9 mouse cellular contexts compared by ENCODE assay signal in the genomic region with DNA sequence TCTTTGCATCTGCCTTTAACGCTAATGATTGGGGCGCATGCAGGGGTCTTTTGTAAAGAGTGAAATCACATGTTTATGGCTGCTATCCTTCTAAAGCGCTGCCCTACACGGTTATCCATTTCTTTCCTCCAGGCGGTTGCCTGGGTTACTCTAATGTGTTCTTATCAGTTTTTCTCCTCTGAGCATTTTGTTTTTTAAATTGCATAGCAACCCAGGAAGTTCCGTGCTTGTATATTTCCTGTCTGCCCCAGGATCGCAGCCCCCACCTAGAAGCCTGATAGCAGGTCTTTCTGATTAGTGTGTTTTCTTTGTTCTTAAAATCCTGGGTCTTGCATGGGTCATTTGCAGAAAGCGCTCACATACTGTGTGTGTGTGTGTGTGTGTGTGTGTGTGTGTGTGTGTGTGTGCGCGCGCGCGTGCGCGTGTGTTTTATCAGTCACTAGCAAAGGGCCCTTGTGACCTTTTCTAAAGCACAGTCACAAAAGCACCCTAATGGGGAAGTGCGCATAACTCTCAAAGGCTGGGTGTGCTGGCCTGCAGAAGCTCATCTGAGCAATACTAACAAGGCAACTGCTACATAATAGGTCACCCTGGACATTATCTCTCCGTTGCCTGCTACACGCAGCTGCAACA. TPM values are rescaled to one million over a fixed set of nuclear protein-coding genes. Genes with fewer than 3 reads are reported as not detected.
DNase-seq lines count a peak whose midpoint lies in the region; ATAC-seq and TF ChIP-seq lines count a peak whose summit lies in the region.
"Had no signal": no experiment of that assay in that cellular context is flagged by ENCODE, and none has a peak within 500 bp of the region (broad histone marks: within the 10 kb centered on the region; RNA-seq: fewer than 3 reads in every experiment).

No protein-coding gene starts in this region.

- no peaks in the 10 kb centered on the region for H3K36me3 ChIP-seq in midbrain, embryonic 12.5 days
- no peaks in the 10 kb centered on the region for H3K36me3 ChIP-seq in midbrain, embryonic 10.5 days
- H3K36me3 ChIP-seq in forebrain, embryonic 13.5 days (ENCODE audit: poor library complexity, severe bottlenecking), result no peaks in the 10 kb centered on the region
- no peaks in the 10 kb centered on the region for H3K36me3 ChIP-seq in intestine, postnatal 0 days (ENCODE audit: control insufficient read depth, insufficient read depth)
- no peaks in the 10 kb centered on the region for H3K36me3 ChIP-seq in small intestine, adult 2 months (ENCODE audit: control insufficient read depth, insufficient read depth, low read length)

- H3K27me3 ChIP-seq in midbrain, embryonic 12.5 days, result no peaks in the 10 kb centered on the region
- H3K27me3 ChIP-seq in midbrain, embryonic 10.5 days (ENCODE audit: low read depth, poor library complexity, severe bottlenecking), result no peaks in the 10 kb centered on the region
- no peaks in the 10 kb centered on the region for H3K27me3 ChIP-seq in forebrain, embryonic 13.5 days
- H3K27me3 ChIP-seq in intestine, postnatal 0 days (replicated peaks; ENCODE audit: control insufficient read depth, insufficient read depth, low read length), result no peaks in the 10 kb centered on the region
- H3K27me3 ChIP-seq in small intestine, adult 2 months (ENCODE audit: control insufficient read depth, insufficient read depth, low read length), result no peaks in the 10 kb centered on the region

- no peak for TF ChIP-seq CTCF in intestine, postnatal 0 days (IDR thresholded peaks at IDR 0.05; ENCODE audit: low read depth)
- TF ChIP-seq CTCF in small intestine, adult 2 months (IDR thresholded peaks at IDR 0.05; ENCODE audit: extremely low read depth, insufficient read length, insufficient replicate concordance, low read depth, low read length), result no peak

- WGBS in midbrain, embryonic 12.5 days, result 79% methylated on average over 15 of the region's 18 CpGs
- WGBS in midbrain, embryonic 10.5 days, result 89% methylated on average over 18 of the region's 18 CpGs
- WGBS in forebrain, embryonic 13.5 days, result 78% methylated on average over 18 of the region's 18 CpGs
- 48% methylated on average over 18 of the region's 18 CpGs for WGBS in intestine, postnatal 0 days
- WGBS in small intestine, adult 2 months, result 23% methylated on average over 18 of the region's 18 CpGs

- intact Hi-C loops in left cerebral cortex, postnatal 25 days (cut with DNase I), result no loop called here

- no peak overlapping the region for H3K4me2 ChIP-seq in midbrain, embryonic 12.5 days (replicated peaks)
- no peak overlapping the region for H3K4me2 ChIP-seq in forebrain, embryonic 13.5 days
- peak overlapping the region; percentile 43; the same call in 1 of the 2 replicates for H3K4me2 ChIP-seq in intestine, postnatal 0 days (replicated peaks; ENCODE audit: low read depth)

- H3K9ac ChIP-seq in midbrain, embryonic 12.5 days (replicated peaks), result no peak overlapping the region
- H3K9ac ChIP-seq in forebrain, embryonic 13.5 days, result no peak overlapping the region
- H3K9ac ChIP-seq in intestine, postnatal 0 days (ENCODE audit: low read depth, low read length), result no peak overlapping the region

- no peak for TF ChIP-seq POLR2A in small intestine, adult 2 months (IDR thresholded peaks at IDR 0.05; ENCODE audit: low read depth, low read length)

- no peak overlapping the region for H3K4me3 ChIP-seq in midbrain, embryonic 12.5 days
- no peak overlapping the region for H3K4me3 ChIP-seq in midbrain, embryonic 10.5 days
- H3K4me3 ChIP-seq in forebrain, embryonic 13.5 days, result no peak overlapping the region
- peak overlapping the region; percentile 14; the same call in 1 of the 2 replicates for H3K4me3 ChIP-seq in intestine, postnatal 0 days (ENCODE audit: low read depth, low read length)
- H3K4me3 ChIP-seq in small intestine, adult 2 months (ENCODE audit: low read depth, low read length), result peak overlapping the region; percentile 26; the same call in 1 of the 2 replicates

- ATAC-seq in midbrain, embryonic 12.5 days (ENCODE audit: low FRiP score, low read depth), result 0 out of 2 replicates have a peak, but pooled peaks have one; percentile 38
- peak; percentile 61 for ATAC-seq in forebrain, embryonic 13.5 days
- peak; percentile 74 for ATAC-seq in intestine, postnatal 0 days

- no peaks in the 10 kb centered on the region for H3K4me1 ChIP-seq in midbrain, embryonic 12.5 days
- H3K4me1 ChIP-seq in midbrain, embryonic 10.5 days, result no peaks in the 10 kb centered on the region
- no peaks in the 10 kb centered on the region for H3K4me1 ChIP-seq in forebrain, embryonic 13.5 days
- no peaks in the 10 kb centered on the region for H3K4me1 ChIP-seq in intestine, postnatal 0 days (replicated peaks; ENCODE audit: control insufficient read depth, insufficient read depth, low read length)
- peaks cover 3% of the 10 kb centered on the region; the same call in 1 of the 2 replicates for H3K4me1 ChIP-seq in small intestine, adult 2 months (ENCODE audit: control insufficient read depth, insufficient read depth, insufficient read length, low read length)

- no peak overlapping the region for H3K27ac ChIP-seq in midbrain, embryonic 12.5 days (replicated peaks)
- H3K27ac ChIP-seq in midbrain, embryonic 10.5 days (replicated peaks), result no peak overlapping the region
- H3K27ac ChIP-seq in forebrain, embryonic 13.5 days, result no peak overlapping the region
- no peak overlapping the region for H3K27ac ChIP-seq in intestine, postnatal 0 days (ENCODE audit: low read depth, low read length)
- no peak overlapping the region for H3K27ac ChIP-seq in small intestine, adult 2 months (ENCODE audit: insufficient read depth, low read depth, low read length)

- DNase-seq in midbrain, embryonic 10.5 days (ENCODE audit: low spot score), result no peak
- no peak for DNase-seq in urinary bladder, adult 18-20 months (ENCODE audit: low spot score in 2 of 2)
- no peak for DNase-seq in left cerebral cortex, postnatal 25 days (ENCODE audit: low spot score in 2 of 2)
- no peak for DNase-seq in layer of hippocampus, adult 18-20 months (ENCODE audit: low spot score in 2 of 2)

- H3K9me3 ChIP-seq in midbrain, embryonic 12.5 days, result no peaks in the 10 kb centered on the region
- no peaks in the 10 kb centered on the region for H3K9me3 ChIP-seq in midbrain, embryonic 10.5 days (replicated peaks)
- no peaks in the 10 kb centered on the region for H3K9me3 ChIP-seq in forebrain, embryonic 13.5 days (replicated peaks)
- no peaks in the 10 kb centered on the region for H3K9me3 ChIP-seq in intestine, postnatal 0 days (ENCODE audit: control insufficient read depth)

RNA-seq across cellular contexts. Expression of gene Myl1, which starts 42.5 kb away (rescaled TPM):
- 1.8 and 2.0 TPM in 2 replicates for polyA plus RNA-seq in midbrain, embryonic 12.5 days (2016; fragmentation: Nextera tagmentation; extraction: Ambion mirVana)
- polyA plus RNA-seq in midbrain, embryonic 10.5 days (2016; fragmentation: Nextera tagmentation; extraction: Ambion mirVana), result 0.29 and 0.30 TPM in 2 replicates
- 0.31 and 0.34 TPM in 2 replicates for polyA plus RNA-seq in forebrain, embryonic 13.5 days (2015; fragmentation: Nextera tagmentation; extraction: Ambion mirVana)
- 8.7 and 10.3 TPM in 2 replicates for polyA plus RNA-seq in intestine, postnatal 0 days (2015; fragmentation: Nextera tagmentation; extraction: Ambion mirVana)
- 0.44 TPM in 1 of 2 replicates, not detected in the other for polyA plus RNA-seq in small intestine, adult 2 months (2012; rRNA removed)
- total RNA-seq in left cerebral cortex, postnatal 25 days (2021), result 1 to 10 TPM in 1 of 2 experiments, not detected in 1; 1.5 TPM
- total RNA-seq in layer of hippocampus, adult 18-20 months (2021), result under 1 TPM in 1 of 2 experiments, not detected in 1; 0.86 TPM
- polyA plus RNA-seq: liver, adult 2 months had no signal

RNA-seq across cellular contexts. Expression of gene Lancl1, which starts 51.0 kb away (rescaled TPM):
- 93.9 and 103 TPM in 2 replicates for polyA plus RNA-seq in midbrain, embryonic 12.5 days (2016; fragmentation: Nextera tagmentation; extraction: Ambion mirVana)
- polyA plus RNA-seq in midbrain, embryonic 10.5 days (2016; fragmentation: Nextera tagmentation; extraction: Ambion mirVana), result 72.8 and 79.9 TPM in 2 replicates
- polyA plus RNA-seq in forebrain, embryonic 13.5 days (2015; fragmentation: Nextera tagmentation; extraction: Ambion mirVana), result 125 and 137 TPM in 2 replicates
- 32.9 and 35.5 TPM in 2 replicates for polyA plus RNA-seq in intestine, postnatal 0 days (2015; fragmentation: Nextera tagmentation; extraction: Ambion mirVana)
- 17.4 and 18.1 TPM in 2 replicates for polyA plus RNA-seq in small intestine, adult 2 months (2012; rRNA removed)
- total RNA-seq in left cerebral cortex, postnatal 25 days (2021), result 100 to 1,000 TPM; 182 to 187 TPM
- 100 to 1,000 TPM; 202 to 223 TPM for total RNA-seq in layer of hippocampus, adult 18-20 months (2021)

Comparison
In these comparisons a context has a peak if more than half of its experiments do, and no peak if none do; other contexts are left out.
1. H3K4me3 ChIP-seq: peak in intestine, postnatal 0 days (single experiment) and small intestine, adult 2 months (single experiment); none in midbrain, embryonic 12.5 days (single experiment), midbrain, embryonic 10.5 days (single experiment) and forebrain, embryonic 13.5 days (single experiment).
2. Peak in every context shown above with its lines, with median percentiles within 50 percentile points of each other: ATAC-seq.